Mouse (Mus musculus) spleen, adult 18-20 months (tissue): ENCODE results near the gene Marco.

Experiments
- DNase-seq, 2 experiments: peaks; one replicate each; pipeline ENCODE4 v3.0.0; 2022; ENCODE audit warnings: mixed read lengths in 2 of 2

Gene Marco

GRCm38 (mm10) chr1:120435591-120435990, 69.2 kb downstream of the Marco start:
- DNase-seq: no peak

DNA sequence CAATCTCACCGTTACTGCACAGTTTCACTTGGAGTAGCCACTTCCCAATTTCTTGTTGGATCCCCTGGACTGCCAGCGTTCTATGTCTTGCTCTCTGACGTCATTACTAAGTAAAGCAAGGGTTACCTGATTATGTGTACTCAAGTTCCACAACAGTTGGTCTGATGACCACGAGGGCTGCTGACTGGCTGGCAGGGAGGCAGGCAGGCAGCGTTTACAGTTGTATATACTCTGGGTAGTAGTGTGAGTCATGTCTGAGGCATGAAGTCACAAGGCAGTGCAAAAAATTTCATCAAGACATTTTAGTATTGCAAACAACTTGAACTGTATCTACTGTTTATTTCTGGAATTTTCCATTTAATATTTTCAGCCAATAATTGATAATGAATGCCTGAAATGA, 74.7 kb downstream of the Marco start:
- DNase-seq: no peak

DNA sequence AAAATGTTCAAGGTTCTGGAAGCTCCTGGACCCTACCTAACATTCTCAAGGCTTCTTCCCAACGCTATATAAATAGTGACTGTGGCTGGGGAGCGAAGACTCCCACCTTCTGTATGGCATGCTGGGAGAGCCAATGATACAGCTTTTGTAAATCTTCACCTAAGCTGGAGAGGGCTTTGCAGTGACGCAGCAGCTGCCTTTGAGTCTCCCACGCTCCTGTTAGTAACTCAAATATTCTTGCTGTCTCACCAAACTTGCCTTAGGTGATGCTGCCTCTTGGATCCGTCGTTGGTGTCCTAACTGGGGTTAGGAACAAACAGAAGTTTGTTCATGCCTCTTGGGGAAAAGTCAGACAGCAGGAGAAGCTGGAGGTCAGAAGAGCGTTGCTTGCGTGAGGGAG, 79.2 kb downstream of the Marco start:
- DNase-seq: no peak
